Mouse (Mus musculus): ENCODE measurements around the gene Ang. TPM values are rescaled to one million over a fixed set of nuclear protein-coding genes. Genes with fewer than 3 reads are reported as not detected.

The Ang gene
- total RNA-seq, 2 experiments from 2014 or later: 8.0 TPM; not detected in 1

GRCm38 (mm10) chr14:51087762-51088161, 3.2 kb upstream of the Ang start:
- ATAC-seq (replicated peaks; ENCODE audit: low FRiP score, poor library complexity, severe bottlenecking): no peak

- peak; percentile 46 for ATAC-seq (replicated peaks; ENCODE audit: low FRiP score, poor library complexity, severe bottlenecking)
These were observed 2.6 kb upstream of the Ang start for GRCm38 (mm10) chr14:51088166-51088969.

GRCm38 (mm10) chr14:51088970-51089673, 1.8 kb upstream of the Ang start:
- peak; percentile 84 for ATAC-seq (replicated peaks; ENCODE audit: low FRiP score, poor library complexity, severe bottlenecking)

DNA sequence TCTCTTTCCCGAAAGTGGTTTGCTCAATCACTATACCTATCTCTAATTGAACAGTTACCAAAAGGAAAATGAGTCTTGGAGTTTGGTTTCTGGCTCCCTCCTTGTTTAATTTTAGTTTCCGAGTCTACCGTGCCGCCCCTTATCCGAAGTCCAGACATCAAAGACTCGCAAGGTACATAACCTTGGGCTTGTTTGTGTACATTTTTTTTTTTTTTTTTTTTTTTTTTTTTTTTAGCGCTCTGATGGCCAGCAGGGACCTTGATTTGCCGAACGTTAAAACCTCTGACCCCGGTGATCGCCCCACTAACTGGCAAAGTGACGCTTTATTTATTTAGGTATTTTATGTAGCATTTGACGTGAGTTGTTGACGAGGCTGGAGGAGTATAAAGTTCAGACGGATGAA, 1.3 kb upstream of the Ang start:
- ATAC-seq (replicated peaks; ENCODE audit: low FRiP score, poor library complexity, severe bottlenecking): no peak

- 0 out of 2 replicates have a peak, but pooled peaks have one; percentile 32 for ATAC-seq (replicated peaks; ENCODE audit: low FRiP score, poor library complexity, severe bottlenecking)
These were observed 721 bp upstream of the Ang start for GRCm38 (mm10) chr14:51090077-51090781.

GRCm38 (mm10) chr14:51092073-51092620, 1.2 kb downstream of the Ang start:
- no peak for ATAC-seq (replicated peaks; ENCODE audit: low FRiP score, poor library complexity, severe bottlenecking)

DNA sequence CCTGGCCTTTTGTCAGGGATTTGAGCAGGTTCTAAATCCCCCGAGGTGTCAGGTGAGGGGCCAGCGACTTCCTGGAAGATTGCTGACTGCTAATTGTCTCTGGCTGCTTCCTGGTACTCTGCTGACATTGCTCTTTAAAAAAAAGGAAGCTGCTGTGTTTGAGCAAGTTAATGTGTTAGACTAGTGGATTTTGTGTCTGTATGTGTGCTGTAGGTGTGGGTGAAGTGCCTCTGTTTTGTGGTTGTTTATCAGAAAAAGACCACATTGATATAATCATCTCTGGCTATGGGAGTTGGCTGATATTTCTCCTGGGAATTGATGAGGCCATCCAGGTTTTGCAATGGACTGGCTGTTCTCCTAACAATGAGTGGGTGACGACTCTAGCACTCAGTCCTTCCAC, 2.5 kb downstream of the Ang start:
- no peak for ATAC-seq (replicated peaks; ENCODE audit: low FRiP score, poor library complexity, severe bottlenecking)

DNA sequence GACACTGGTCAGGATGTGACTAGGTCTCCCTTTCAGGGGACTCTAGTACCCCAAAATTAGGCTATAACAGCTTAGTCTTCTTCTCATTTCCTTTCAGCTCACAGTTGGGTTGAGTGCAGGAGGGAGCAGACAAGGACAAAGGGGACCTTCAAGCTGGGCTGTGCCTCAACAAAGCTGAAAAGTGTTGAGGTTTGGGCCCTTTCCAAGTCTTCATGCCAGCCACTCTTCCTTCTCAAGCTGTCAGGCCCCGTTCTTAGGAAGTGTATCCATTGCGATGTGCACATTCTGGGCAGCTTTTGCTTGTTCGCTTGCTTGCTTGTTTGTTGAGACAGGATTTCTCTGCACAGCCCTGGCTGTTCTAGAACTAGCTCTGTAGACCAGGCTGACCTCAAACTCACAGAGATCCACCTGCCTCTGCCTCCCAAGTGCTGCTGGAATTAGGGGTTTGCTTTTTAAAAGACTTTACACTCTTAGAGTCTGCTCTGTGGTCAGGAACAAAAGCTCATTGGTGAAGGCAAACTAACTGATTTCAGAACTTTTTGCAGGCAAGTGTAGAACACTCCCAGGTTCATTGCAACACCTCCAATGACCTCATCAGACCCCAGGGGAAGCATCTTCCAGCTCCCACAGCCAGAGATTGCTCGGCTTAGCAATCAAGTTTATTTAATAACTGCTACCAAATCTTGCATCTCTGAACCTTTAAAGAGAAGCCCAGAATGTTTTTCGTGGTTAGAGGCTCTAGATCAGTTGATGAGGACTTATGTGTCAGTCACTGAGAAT, 3.3 kb downstream of the Ang start:
- no peak for ATAC-seq (replicated peaks; ENCODE audit: low FRiP score, poor library complexity, severe bottlenecking)

DNA sequence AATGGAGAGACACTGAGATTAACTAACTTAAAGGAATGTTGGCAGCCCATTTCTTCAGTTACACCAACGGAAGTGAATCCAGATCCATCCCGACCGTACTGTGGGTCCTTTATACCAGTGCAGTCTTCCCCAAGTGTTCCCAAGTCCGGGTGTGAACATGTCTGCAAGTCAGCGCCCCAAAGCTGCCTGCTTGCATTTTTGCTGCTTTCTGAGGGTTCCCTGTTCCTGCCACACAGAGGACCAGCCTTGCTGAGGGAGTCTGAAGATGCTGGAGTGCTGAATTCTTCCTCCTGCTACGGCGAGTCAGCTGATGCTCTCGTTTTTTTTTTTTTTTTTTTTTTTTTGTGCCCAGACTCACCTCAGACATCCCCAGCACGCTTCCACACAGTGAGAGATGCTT, 4.0 kb downstream of the Ang start:
- ATAC-seq (replicated peaks; ENCODE audit: low FRiP score, poor library complexity, severe bottlenecking): no peak

GRCm38 (mm10) chr14:51095736-51096524, 5.0 kb downstream of the Ang start:
- no peak for ATAC-seq (replicated peaks; ENCODE audit: low FRiP score, poor library complexity, severe bottlenecking)

DNA sequence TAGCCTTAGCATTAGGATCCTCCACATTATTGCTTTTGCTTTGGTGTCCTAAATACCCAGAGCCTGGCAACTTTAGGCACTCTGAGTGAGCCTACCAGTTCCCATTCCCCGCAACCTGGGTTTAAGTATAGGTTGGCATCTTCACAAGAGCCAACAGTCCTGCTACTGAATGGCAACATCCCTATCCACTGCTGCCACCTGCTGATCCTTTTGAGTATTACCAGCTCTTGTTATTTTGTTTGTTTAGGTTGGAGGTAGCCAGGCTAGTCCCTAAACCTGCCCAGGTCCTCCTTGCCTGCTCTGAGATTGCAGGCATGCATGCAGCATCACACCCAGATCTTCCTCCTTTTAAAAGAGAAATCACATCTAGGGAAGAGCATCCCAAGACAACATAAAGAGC, 7.3 kb downstream of the Ang start:
- ATAC-seq (replicated peaks; ENCODE audit: low FRiP score, poor library complexity, severe bottlenecking): peak; percentile 75

DNA sequence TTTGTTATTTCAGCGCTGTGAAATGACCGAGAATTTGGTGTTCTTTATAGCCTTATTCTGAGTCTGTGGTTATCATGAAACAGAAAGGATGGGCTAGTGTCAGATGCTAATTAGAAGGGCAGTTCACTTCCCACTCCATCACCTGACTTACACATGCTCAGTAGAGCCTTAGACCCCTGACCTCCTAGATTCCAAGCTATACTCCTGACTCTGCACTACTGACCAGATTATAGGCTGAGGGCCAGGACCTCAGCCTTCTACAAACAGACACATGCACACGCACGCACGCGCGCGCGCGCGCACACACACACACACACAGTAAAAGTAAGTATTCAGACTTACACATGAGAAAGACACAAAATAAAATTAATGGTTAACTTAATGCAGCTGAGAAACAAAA, 8.0 kb downstream of the Ang start:
- ATAC-seq (replicated peaks; ENCODE audit: low FRiP score, poor library complexity, severe bottlenecking): no peak

DNA sequence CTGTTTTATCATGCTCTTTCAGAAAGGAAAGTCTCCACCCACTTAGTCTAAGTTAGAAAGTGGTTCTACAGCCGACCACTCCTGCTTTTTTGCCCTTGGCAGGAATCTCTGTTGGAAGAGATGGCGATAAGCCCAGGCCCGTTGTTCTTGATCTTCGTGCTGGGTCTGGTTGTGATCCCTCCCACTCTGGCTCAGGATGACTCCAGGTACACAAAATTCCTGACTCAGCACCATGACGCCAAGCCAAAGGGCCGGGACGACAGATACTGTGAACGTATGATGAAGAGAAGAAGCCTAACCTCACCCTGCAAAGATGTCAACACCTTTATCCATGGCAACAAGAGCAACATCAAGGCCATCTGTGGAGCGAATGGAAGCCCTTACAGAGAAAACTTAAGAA, 10.3 kb downstream of the Ang start:
- ATAC-seq (replicated peaks; ENCODE audit: low FRiP score, poor library complexity, severe bottlenecking): no peak

- peak; percentile 75 for ATAC-seq (replicated peaks; ENCODE audit: low FRiP score, poor library complexity, severe bottlenecking)
These were observed 12.3 kb downstream of the Ang start for GRCm38 (mm10) chr14:51103217-51103616.

- no peak for ATAC-seq (replicated peaks; ENCODE audit: low FRiP score, poor library complexity, severe bottlenecking)
These were observed 13.4 kb downstream of the Ang start for GRCm38 (mm10) chr14:51104366-51104765.

DNA sequence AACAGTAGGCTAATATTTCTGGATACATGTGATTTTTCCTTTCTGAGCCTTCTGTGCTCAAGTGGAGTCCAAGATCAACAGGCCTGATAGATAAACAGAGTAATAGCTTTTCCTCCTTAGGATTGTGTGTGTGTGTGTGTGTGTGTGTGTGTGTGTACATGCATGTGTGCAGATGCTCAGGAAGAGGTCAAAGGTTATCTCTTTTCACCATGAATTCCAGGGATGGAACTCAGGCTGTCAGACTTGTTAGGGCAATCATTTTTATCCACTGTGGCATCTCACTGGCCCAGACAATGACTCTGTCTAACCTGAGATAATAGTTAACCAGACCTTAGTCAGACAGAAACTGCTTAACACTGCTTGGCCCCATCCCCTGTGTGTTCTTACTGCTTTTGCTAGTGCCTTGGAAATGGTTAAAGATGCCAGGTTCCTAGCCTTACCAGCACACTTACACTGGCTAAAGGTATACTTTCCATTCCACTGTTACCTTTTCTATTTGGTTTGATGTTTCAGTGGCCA, 15.6 kb downstream of the Ang start:
- no peak for ATAC-seq (replicated peaks; ENCODE audit: low FRiP score, poor library complexity, severe bottlenecking)

DNA sequence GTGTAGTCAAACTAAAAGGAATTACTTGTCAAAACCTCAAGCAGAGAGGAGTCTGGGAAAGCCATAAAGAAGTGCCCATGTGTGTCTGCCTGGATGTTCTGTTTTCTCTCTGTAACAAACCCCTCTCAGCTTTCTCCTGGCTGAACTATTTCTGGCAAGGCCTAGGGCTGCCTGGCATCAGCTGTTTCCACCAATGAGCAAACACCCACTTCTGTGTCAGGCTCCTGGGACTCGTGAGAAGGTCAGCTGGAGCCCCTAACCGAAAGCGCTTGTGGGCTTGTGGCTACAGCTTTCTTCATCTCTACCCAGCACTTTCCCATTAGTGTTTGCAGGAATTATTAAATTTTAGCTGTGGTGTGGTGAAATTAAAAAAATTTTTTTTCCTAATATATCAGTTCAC, 21.0 kb downstream of the Ang start:
- ATAC-seq (replicated peaks; ENCODE audit: low FRiP score, poor library complexity, severe bottlenecking): no peak

- ATAC-seq (replicated peaks; ENCODE audit: low FRiP score, poor library complexity, severe bottlenecking): no peak
These were observed 22.5 kb downstream of the Ang start for GRCm38 (mm10) chr14:51113476-51113875.

Measured in erythroid progenitor cell, adult 5-6 weeks (primary cell).